Mouse (Mus musculus) hindbrain, postnatal 0 days (tissue): ENCODE data around the gene Cc2d1b. TPM values are rescaled to one million over a fixed set of nuclear protein-coding genes. Genes with fewer than 3 reads are reported as not detected.
A peak's percentile ranks its signal among the peaks of the same experiment; 100 is the strongest.

Experiments used
- ATAC-seq: fragments of 200-750 bp; cut with Nextera tagmentation; 2 replicates; pipeline ENCODE4 v1.8.0; 2017; ENCODE audit warnings: mild to moderate bottlenecking, moderate TSS enrichment, moderate library complexity
- DNase-seq: peaks from one replicate; pipeline ENCODE4 v3.0.0-alpha.2; 2015; ENCODE audit warnings: low spot score
- H3K27ac ChIP-seq: fragments of 300-500 bp; sonication (generic); 2 replicates; pipeline ENCODE4 v1.5.1; 2014; ENCODE audit warnings: mild to moderate bottlenecking
- H3K27me3 ChIP-seq: fragments of 300-500 bp; sonication (generic); 2 replicates; pipeline ENCODE4 v1.6.1; 2014; ENCODE audit warnings: low read length, mixed read lengths; ENCODE audit not compliant: insufficient read depth
- H3K36me3 ChIP-seq: fragments of 300-500 bp; sonication (generic); 2 replicates; pipeline ENCODE4 v1.6.1; 2014; ENCODE audit warnings: low read length, mixed read lengths; ENCODE audit not compliant: insufficient read depth
- H3K4me1 ChIP-seq: fragments of 300-500 bp; sonication (generic); 2 replicates; pipeline ENCODE4 v1.6.1; 2014; ENCODE audit warnings: antibody characterized with exemption, low read length, mixed read lengths; ENCODE audit not compliant: insufficient read depth
- H3K4me2 ChIP-seq: fragments of 300-500 bp; sonication (generic); 2 replicates; pipeline ENCODE4 v1.6.1; 2014; ENCODE audit warnings: low read depth, mild to moderate bottlenecking, low read length, moderate library complexity, mixed read lengths
- H3K4me3 ChIP-seq: fragments of 300-500 bp; sonication (generic); 2 replicates; pipeline ENCODE4 v1.5.1; 2014; ENCODE audit warnings: low read length
- H3K9ac ChIP-seq: fragments of 300-500 bp; sonication (generic); replicated peaks from 2 replicates; pipeline ENCODE4 v1.6.1; 2014; ENCODE audit warnings: mild to moderate bottlenecking, low read length, moderate library complexity, mixed read lengths
- H3K9me3 ChIP-seq: fragments of 300-500 bp; sonication (generic); 2 replicates; pipeline ENCODE4 v1.6.1; 2016; ENCODE audit warnings: low read length, mixed read lengths
- CTCF ChIP-seq: IDR thresholded peaks from 2 replicates; pipeline ENCODE4 v1.5.1; 2016; ENCODE audit warnings: antibody characterized with exemption, control low read depth, low read depth
- WGBS: fragments of 180-500 bp; shearing (Covaris S2); extraction: QIAGEN DNeasy Blood & Tissue Kit; methylation state at CpG from one replicate; pipeline ENCODE4 v1.1.7; 2014; 5-methylcytosine and 5-hydroxymethylcytosine counted together
- polyA plus RNA-seq: library from polyadenylated mRNA; unstranded; fragments of >200 nt; fragmentation: Nextera tagmentation; extraction: Ambion mirVana; gene quantifications from 2 replicates; pipeline ENCODE4 v1.2.1, GENCODE M21; 2015
- total RNA-seq: library from RNA; depleted of rRNA; stranded (reverse); fragments of >200 nt; gene quantifications from 2 replicates; pipeline ENCODE4 v1.2.3, GENCODE M21; 2014; rRNA removed

Gene Cc2d1b
- total and polyA plus RNA-seq, 2 experiments from 2014 or later: 18.7 to 39.4 TPM

- ATAC-seq: 0 out of 2 replicates have a peak, but pooled peaks have one; percentile 12
- Histone ChIP-seq H3K36me3 (peaks cover 36% of the 10 kb centered on the region), H3K9me3 (no peaks in the 10 kb centered on the region)
Measured at GRCm38 (mm10) chr4:108635101-108635500, 15.4 kb downstream of the Cc2d1b start.

GRCm38 (mm10) chr4:108637721-108638120 lies 18.0 kb downstream of the Cc2d1b start:
- H3K36me3 ChIP-seq: peaks cover 44% of the 10 kb centered on the region
- no peak overlapping the region for H3K27ac ChIP-seq
- H3K9ac ChIP-seq: no peak overlapping the region
- no peaks in the 10 kb centered on the region for H3K27me3 ChIP-seq
- H3K4me3 ChIP-seq: no peak overlapping the region
- no peaks in the 10 kb centered on the region for H3K4me1 ChIP-seq
- ATAC-seq (no peak), DNase-seq (no peak)
- 84% methylated on average over 3 of the region's 3 CpGs for WGBS
- H3K4me2 ChIP-seq: no peak overlapping the region
- no peaks in the 10 kb centered on the region for H3K9me3 ChIP-seq
- TF ChIP-seq CTCF: no peak

More at GRCm38 (mm10) chr4:108635101-108635500, 15.4 kb downstream of the Cc2d1b start:
- no peak overlapping the region for H3K4me3 ChIP-seq
- no peak for TF ChIP-seq CTCF
- no peaks in the 10 kb centered on the region for H3K4me1 ChIP-seq
- H3K4me2 ChIP-seq: no peak overlapping the region
- DNase-seq: no peak
- H3K9ac ChIP-seq: no peak overlapping the region
- peak overlapping the region; percentile 36; the same call in 1 of the 2 replicates for H3K27ac ChIP-seq
- no peaks in the 10 kb centered on the region for H3K27me3 ChIP-seq

GRCm38 (mm10) chr4:108638752-108639151 lies 19.0 kb downstream of the Cc2d1b start:
- no peak overlapping the region for H3K4me3 ChIP-seq
- H3K4me1 ChIP-seq: no peaks in the 10 kb centered on the region
- ATAC-seq: no peak
- peaks cover 43% of the 10 kb centered on the region for H3K36me3 ChIP-seq
- H3K27ac ChIP-seq: no peak overlapping the region
- no peak overlapping the region for H3K9ac ChIP-seq
- no peak overlapping the region for H3K4me2 ChIP-seq
- WGBS: 77% methylated on average over 5 of the region's 5 CpGs
- no peaks in the 10 kb centered on the region for H3K27me3 ChIP-seq
- DNase-seq: no peak
- TF ChIP-seq CTCF: no peak
- H3K9me3 ChIP-seq: no peaks in the 10 kb centered on the region

- peak; percentile 64 for TF ChIP-seq CTCF
- Histone ChIP-seq H3K4me3 (no peak overlapping the region), H3K4me1 (no peaks in the 10 kb centered on the region), H3K9me3 (no peaks in the 10 kb centered on the region), H3K36me3 (peaks cover 3% of the 10 kb centered on the region; the same call in 1 of the 2 replicates), H3K27ac (no peak overlapping the region), H3K27me3 (no peaks in the 10 kb centered on the region), H3K9ac (no peak overlapping the region), H3K4me2 (no peak overlapping the region)
- WGBS: 74% methylated on average over 2 of the region's 2 CpGs
- ATAC-seq (no peak), DNase-seq (peak; percentile 56)
Measured at GRCm38 (mm10) chr4:108664407-108664806, 44.7 kb downstream of the Cc2d1b start.

Other genes starting within 250 kb of the Cc2d1b start
- 0.47 and 1.8 TPM in 2 replicates for gene Shisal2a, start 236.6 kb upstream of the Cc2d1b start, total RNA-seq
- 6.7 and 8.1 TPM in 2 replicates for gene Shisal2a, start 236.6 kb upstream of the Cc2d1b start, polyA plus RNA-seq
- gene Gpx7, start 213.0 kb upstream of the Cc2d1b start, total RNA-seq: 36.5 and 47.2 TPM in 2 replicates
- 38.6 and 38.9 TPM in 2 replicates for gene Gpx7, start 213.0 kb upstream of the Cc2d1b start, polyA plus RNA-seq
- 38.2 and 50.4 TPM in 2 replicates for gene Tut4, start 160.5 kb upstream of the Cc2d1b start, total RNA-seq
- 40.4 and 46.8 TPM in 2 replicates for gene Tut4, start 160.5 kb upstream of the Cc2d1b start, polyA plus RNA-seq
- gene Prpf38a, start 40.6 kb upstream of the Cc2d1b start, total RNA-seq: 14.8 and 19.9 TPM in 2 replicates
- 59.6 and 65.6 TPM in 2 replicates for gene Prpf38a, start 40.6 kb upstream of the Cc2d1b start, polyA plus RNA-seq
- gene Orc1, start 40.5 kb upstream of the Cc2d1b start, total RNA-seq: 0.65 and 2.7 TPM in 2 replicates
- gene Orc1, start 40.5 kb upstream of the Cc2d1b start, polyA plus RNA-seq: 1.3 and 1.8 TPM in 2 replicates
- 0.47 TPM in 1 of 2 replicates, not detected in the other for gene 3110021N24Rik, start 99.7 kb downstream of the Cc2d1b start, total RNA-seq
- 2.4 and 2.7 TPM in 2 replicates for gene 3110021N24Rik, start 99.7 kb downstream of the Cc2d1b start, polyA plus RNA-seq
- gene Zfyve9, start 160.9 kb downstream of the Cc2d1b start, total RNA-seq: 25.9 and 28.5 TPM in 2 replicates
- gene Zfyve9, start 160.9 kb downstream of the Cc2d1b start, polyA plus RNA-seq: 9.2 and 10.0 TPM in 2 replicates
- gene Btf3l4, start 213.7 kb downstream of the Cc2d1b start, total RNA-seq: 80.6 and 89.6 TPM in 2 replicates
- 149 and 152 TPM in 2 replicates for gene Btf3l4, start 213.7 kb downstream of the Cc2d1b start, polyA plus RNA-seq
- gene Txndc12, start 214.7 kb downstream of the Cc2d1b start, total RNA-seq: 38.1 and 41.3 TPM in 2 replicates
- 68.2 and 73.3 TPM in 2 replicates for gene Txndc12, start 214.7 kb downstream of the Cc2d1b start, polyA plus RNA-seq
- 34.5 and 34.8 TPM in 2 replicates for gene Kti12, start 227.8 kb downstream of the Cc2d1b start, total RNA-seq
- 29.4 and 29.7 TPM in 2 replicates for gene Kti12, start 227.8 kb downstream of the Cc2d1b start, polyA plus RNA-seq
- gene A730015C16Rik, start 228.7 kb downstream of the Cc2d1b start, total RNA-seq: 1.4 TPM in 1 of 2 replicates, not detected in the other
- gene A730015C16Rik, start 228.7 kb downstream of the Cc2d1b start, polyA plus RNA-seq: 1.2 and 1.6 TPM in 2 replicates